Mouse (Mus musculus): ENCODE measurements around the gene Pgf.

Pgf gene

DNA sequence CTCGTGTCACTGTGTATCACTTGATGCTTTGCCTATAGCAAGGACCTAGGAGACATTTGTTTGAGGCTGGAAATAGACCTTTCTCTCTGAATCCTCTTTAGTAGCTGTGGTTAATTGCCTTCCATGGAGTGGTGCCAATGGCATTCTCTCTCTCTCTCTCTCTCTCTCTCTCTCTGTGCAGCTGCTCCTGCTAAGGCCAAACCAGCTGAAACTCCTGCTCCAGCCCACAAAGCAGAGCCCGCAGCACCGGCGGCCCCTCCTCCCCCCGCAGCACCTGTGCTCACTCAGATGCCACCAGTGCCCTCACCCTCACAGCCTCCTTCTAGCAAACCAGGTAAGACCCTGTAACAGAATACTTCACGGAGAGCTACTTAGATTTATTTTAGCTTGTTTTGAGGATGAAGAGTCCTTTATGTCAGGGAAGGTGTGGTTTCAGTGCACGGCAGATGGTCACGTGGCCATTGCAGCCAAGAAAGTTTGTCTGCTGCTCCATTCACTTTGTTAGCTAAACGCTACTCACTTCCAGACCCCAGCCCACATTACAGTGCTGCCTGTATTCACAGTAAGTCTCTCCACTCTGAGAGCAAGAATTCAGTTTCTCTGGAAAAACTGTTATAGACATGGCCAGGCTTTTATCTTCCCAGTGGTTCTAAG, 55.7 kb downstream of the Pgf start:
- peak; percentile 77 for DNase-seq

All from thymus, postnatal 4 days (tissue).